Mouse (Mus musculus) CH12.LX (cell line): Measurements from ENCODE around the gene Kif12.

ENCODE experiments used
- CTCF ChIP-seq, 2 experiments: IDR thresholded peaks in 1 of 2; conservative IDR thresholded peaks in 1 of 2; 2 replicates each; pipeline ENCODE4 v1.5.1; 2011 to 2012; ENCODE audit warnings: low read depth in 2 of 2, low read length in 2 of 2, improper control_type of control experiment in 1 of 2, inconsistent platforms in 1 of 2, mild to moderate bottlenecking in 1 of 2, moderate library complexity in 1 of 2
- E2F4 ChIP-seq: IDR thresholded peaks from 2 replicates; pipeline ENCODE4 v1.6.1; 2011; ENCODE audit warnings: low read depth, low read length, improper control_type of control experiment; ENCODE audit not compliant: insufficient replicate concordance
- EP300 ChIP-seq: IDR thresholded peaks from 2 replicates; pipeline ENCODE4 v1.6.1; 2011; ENCODE audit warnings: low read length, improper control_type of control experiment
- ETS1 ChIP-seq: conservative IDR thresholded peaks from 2 replicates; pipeline ENCODE4 v1.6.1; 2012; ENCODE audit warnings: low read depth, mild to moderate bottlenecking, inconsistent platforms, low read length, improper control_type of control experiment, moderate library complexity
- JUND ChIP-seq: conservative IDR thresholded peaks from 2 replicates; pipeline ENCODE4 v1.6.1; 2011; ENCODE audit warnings: low read depth, low read length, improper control_type of control experiment
- MAFK ChIP-seq: IDR thresholded peaks from 2 replicates; pipeline ENCODE4 v1.6.1; 2011; ENCODE audit warnings: low read length, improper control_type of control experiment; ENCODE audit not compliant: insufficient replicate concordance
- MXI1 ChIP-seq: IDR thresholded peaks from 2 replicates; pipeline ENCODE4 v1.6.1; 2011; ENCODE audit warnings: mild to moderate bottlenecking, low read depth, low read length, improper control_type of control experiment
- POLR2A ChIP-seq: IDR thresholded peaks from 2 replicates; pipeline ENCODE4 v1.6.1; 2011; ENCODE audit warnings: low read depth, mild to moderate bottlenecking, improper control_type of control experiment, low read length
- RAD21 ChIP-seq: IDR thresholded peaks from 2 replicates; pipeline ENCODE4 v1.6.1; 2011; ENCODE audit warnings: low read depth, mild to moderate bottlenecking, low read length, improper control_type of control experiment, moderate library complexity
- TCF12 ChIP-seq: IDR thresholded peaks from 2 replicates; pipeline ENCODE4 v1.6.1; 2014; ENCODE audit warnings: low read depth, mild to moderate bottlenecking, inconsistent platforms, low read length, improper control_type of control experiment
- USF1 ChIP-seq: IDR thresholded peaks from 2 replicates; pipeline ENCODE4 v1.6.1; 2014; ENCODE audit warnings: low read depth, mild to moderate bottlenecking, inconsistent platforms, low read length, improper control_type of control experiment
- ZMIZ1 ChIP-seq: IDR thresholded peaks from 2 replicates; pipeline ENCODE4 v1.6.1; 2012; ENCODE audit warnings: low read depth, mild to moderate bottlenecking, inconsistent platforms, low read length, improper control_type of control experiment
- ZNF384 ChIP-seq: IDR thresholded peaks from 2 replicates; pipeline ENCODE4 v1.6.1; 2012; ENCODE audit warnings: low read depth, low read length, improper control_type of control experiment, inconsistent platforms

- no peak for TF ChIP-seq EP300
- TF ChIP-seq POLR2A: no peak
- TF ChIP-seq MXI1: no peak
- TF ChIP-seq TCF12: no peak
- no peak for TF ChIP-seq CTCF (conservative IDR thresholded peaks at IDR 0.05 in 1 of 2, IDR thresholded peaks at IDR 0.05 in 1 of 2; ENCODE audit: low read depth in 2 of 2, low read length in 2 of 2)
- no peak for TF ChIP-seq USF1
- no peak for TF ChIP-seq ZMIZ1
- TF ChIP-seq MAFK: no peak
- TF ChIP-seq JUND: no peak
- no peak for TF ChIP-seq RAD21
- TF ChIP-seq E2F4: no peak
- TF ChIP-seq ZNF384: no peak
- TF ChIP-seq ETS1: no peak
Measured at GRCm38 (mm10) chr4:63129891-63130624, 41.9 kb downstream of the Kif12 start.
